In the genomic region with DNA sequence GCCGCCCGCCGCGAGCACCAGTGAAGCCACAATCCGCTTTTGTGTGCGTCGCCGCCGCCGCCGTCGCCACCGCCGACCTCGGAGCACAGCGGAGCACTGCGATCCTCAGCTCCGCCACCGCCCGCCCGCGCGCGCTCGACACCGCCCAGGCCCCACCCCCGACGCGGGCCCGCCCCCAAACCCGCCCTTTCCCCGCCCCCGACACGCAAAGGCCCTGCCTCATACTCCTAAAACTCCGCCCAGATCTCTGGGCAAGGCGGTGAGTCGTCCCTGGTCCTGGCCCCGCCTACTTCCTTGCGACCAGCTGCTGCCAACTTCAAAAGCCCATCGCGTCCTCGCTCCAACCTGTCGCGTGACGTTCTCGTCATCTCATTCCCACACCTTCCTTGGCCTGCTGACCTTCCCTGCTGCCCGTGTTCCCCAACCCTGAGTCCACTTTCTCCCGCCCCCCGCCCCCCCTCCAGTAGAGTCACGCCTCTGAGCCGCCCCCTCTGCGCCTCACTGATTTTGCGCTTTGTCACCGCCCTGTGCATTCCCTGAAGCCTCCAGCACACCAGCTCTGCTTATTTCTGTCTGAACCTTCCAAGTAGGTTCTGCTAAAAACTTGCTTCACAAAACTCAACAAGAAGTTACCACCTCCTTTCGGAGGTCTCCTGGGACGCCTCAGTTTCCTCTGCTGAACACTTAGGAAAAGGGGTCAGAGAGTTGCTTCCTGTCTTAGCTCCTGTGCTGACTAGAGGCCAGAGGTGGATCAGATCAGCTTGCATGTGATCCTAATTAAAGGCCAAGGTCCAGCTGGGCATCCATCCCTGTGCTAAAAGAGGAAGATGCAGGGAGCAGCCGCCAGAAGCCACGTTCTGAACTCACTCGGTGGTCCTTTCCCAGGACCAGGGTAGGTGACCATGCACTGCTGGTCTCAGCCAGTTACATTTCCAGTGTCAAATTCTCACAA, we compare ENCODE assay signal across 8 mouse cellular contexts. TPM values are rescaled to one million over a fixed set of nuclear protein-coding genes. Genes with fewer than 3 reads are reported as not detected.
DNase-seq lines count a peak whose midpoint lies in the region; ATAC-seq lines count a peak whose summit lies in the region.

Gene 5031439G07Rik (minus strand): TSS at position 678 of the 952 bp plus-strand sequence.

- H3K9ac ChIP-seq in hindbrain, embryonic 16.5 days (ENCODE audit: low read depth, low read length) = peak within 1 kb of the TSS; percentile 96

- peak within 1 kb of the TSS; percentile 83 for H3K4me3 ChIP-seq in hindbrain, embryonic 16.5 days (ENCODE audit: low read length)
- H3K4me3 ChIP-seq in megakaryocyte, embryonic 14.5 days (replicated peaks) = peak within 1 kb of the TSS; percentile 96

- peak within 1 kb of the TSS; percentile 61 for H3K4me2 ChIP-seq in hindbrain, embryonic 16.5 days (ENCODE audit: low read length)

- H3K27ac ChIP-seq in hindbrain, embryonic 16.5 days (ENCODE audit: low read depth, low read length) = peak within 1 kb of the TSS; percentile 85

- WGBS in hindbrain, embryonic 16.5 days = 2% methylated on average over 38 of the region's 59 CpGs

- H3K27me3 ChIP-seq in hindbrain, embryonic 16.5 days (replicated peaks; ENCODE audit: control insufficient read depth, insufficient read depth, low read length) = no peaks in the 10 kb centered on the region
- peaks cover 63% of the 10 kb centered on the region for H3K27me3 ChIP-seq in megakaryocyte, embryonic 14.5 days (replicated peaks)

- ATAC-seq in hindbrain, embryonic 16.5 days = peak; percentile 92

- peak; percentile 90 for DNase-seq in WW6 (ENCODE audit: low read depth, low spot score)
- peak; percentile 71 to 83 for DNase-seq in cerebellum, postnatal 36 days
- DNase-seq in gastrocnemius, adult 18-20 months (ENCODE audit: low spot score) = peak; percentile 95
- DNase-seq in left cerebral cortex, adult 8-10 months (ENCODE audit: low spot score in 2 of 2) = peak; percentile 68 to 90
- DNase-seq in right cerebral cortex, postnatal 10 days (ENCODE audit: low spot score in 2 of 2) = peak; percentile 93 to 95
- peak; percentile 72 for DNase-seq in urinary bladder, postnatal 25 days (ENCODE audit: low spot score)

- no peaks in the 10 kb centered on the region for H3K36me3 ChIP-seq in hindbrain, embryonic 16.5 days (ENCODE audit: control insufficient read depth, insufficient read depth, low read length)
- no peaks in the 10 kb centered on the region for H3K36me3 ChIP-seq in megakaryocyte, embryonic 14.5 days (replicated peaks; ENCODE audit: low read length)

- no peaks in the 10 kb centered on the region for H3K9me3 ChIP-seq in hindbrain, embryonic 16.5 days (ENCODE audit: control insufficient read depth, low read length)
- H3K9me3 ChIP-seq in megakaryocyte, embryonic 14.5 days = peaks cover 12% of the 10 kb centered on the region

- H3K4me1 ChIP-seq in hindbrain, embryonic 16.5 days (ENCODE audit: control insufficient read depth, insufficient read depth, low read depth, low read length) = peaks cover 29% of the 10 kb centered on the region
- peaks cover 44% of the 10 kb centered on the region for H3K4me1 ChIP-seq in megakaryocyte, embryonic 14.5 days

RNA-seq across cellular contexts. Expression of gene 5031439G07Rik, which starts in this region (rescaled TPM):
- total RNA-seq in gastrocnemius, adult 18-20 months (2021) = 10 to 100 TPM; 79.2 to 99.4 TPM
- polyA plus RNA-seq in hindbrain, embryonic 16.5 days (2015; fragmentation: Nextera tagmentation; extraction: Ambion mirVana) = 24.1 and 24.4 TPM in 2 replicates
- total RNA-seq in left cerebral cortex, adult 8-10 months (2022) = 100 to 1,000 TPM; 105 to 107 (median 107) TPM
- 17.6 and 21.8 TPM in 2 replicates for polyA plus RNA-seq in megakaryocyte, embryonic 14.5 days (2012; ENCODE audit: insufficient read depth, low replicate concordance)

Comparison
In these comparisons a context has a peak if more than half of its experiments do, and no peak if none do; other contexts are left out.
1. Peak in every context shown above with its lines: DNase-seq, ATAC-seq, H3K4me3 ChIP-seq and H3K27ac ChIP-seq.